Mouse (Mus musculus) cerebellum, adult 2 months (tissue): ENCODE measurements around the gene Olfr665. TPM values are rescaled to one million over a fixed set of nuclear protein-coding genes. Genes with fewer than 3 reads are reported as not detected.
"Not testable (repeated sequence)": the region's sequence is repeated elsewhere in the genome, so short reads cannot be mapped to it uniquely, and the experiment has no call there.

Experiments used
- DNase-seq, 2 experiments: peaks; one replicate each; pipeline ENCODE4 v3.0.0; 2021
- H3K27ac ChIP-seq: fragments of 200-500 bp; 2 replicates; pipeline ENCODE4 v1.5.1; 2012; ENCODE audit warnings: low read length, control low read depth, inconsistent platforms; ENCODE audit not compliant: insufficient read depth
- H3K27me3 ChIP-seq: fragments of 200-500 bp; 2 replicates; pipeline ENCODE4 v1.6.1; 2012; ENCODE audit warnings: inconsistent platforms, mild to moderate bottlenecking, low read length, moderate library complexity; ENCODE audit not compliant: control insufficient read depth, insufficient read depth
- H3K4me1 ChIP-seq: fragments of 200-500 bp; 2 replicates; pipeline ENCODE4 v1.6.1; 2011; ENCODE audit warnings: low read length; ENCODE audit not compliant: control insufficient read depth, insufficient read depth
- H3K4me3 ChIP-seq: fragments of 200-500 bp; replicated peaks from 2 replicates; pipeline ENCODE3; 2011; ENCODE audit warnings: mild to moderate bottlenecking, low read depth, low read length, control low read depth; ENCODE audit not compliant: insufficient read depth
- CTCF ChIP-seq: fragments of 200-500 bp; IDR thresholded peaks from 2 replicates; pipeline ENCODE4 v1.5.1; 2011; ENCODE audit warnings: low read depth, mild to moderate bottlenecking, control low read depth, low read length, moderate library complexity, borderline replicate concordance; ENCODE audit not compliant: insufficient read depth
- POLR2A ChIP-seq: fragments of 200-500 bp; IDR thresholded peaks from 2 replicates; pipeline ENCODE4 v1.6.1; 2011; ENCODE audit warnings: low read length, control low read depth, borderline replicate concordance; ENCODE audit not compliant: insufficient read depth
- WGBS: fragments of 180-500 bp; shearing (Covaris S2); methylation state at CpG from one replicate; pipeline ENCODE4 v1.1.7; 2018; 5-methylcytosine and 5-hydroxymethylcytosine counted together
- polyA plus RNA-seq: library from polyadenylated mRNA; depleted of rRNA; stranded (reverse); fragments of >200 nt; gene quantifications from 2 replicates; pipeline ENCODE4 v1.2.3, GENCODE M21; 2012; rRNA removed

Olfr665 gene
- polyA plus RNA-seq, result not detected in 2 replicates

DNA sequence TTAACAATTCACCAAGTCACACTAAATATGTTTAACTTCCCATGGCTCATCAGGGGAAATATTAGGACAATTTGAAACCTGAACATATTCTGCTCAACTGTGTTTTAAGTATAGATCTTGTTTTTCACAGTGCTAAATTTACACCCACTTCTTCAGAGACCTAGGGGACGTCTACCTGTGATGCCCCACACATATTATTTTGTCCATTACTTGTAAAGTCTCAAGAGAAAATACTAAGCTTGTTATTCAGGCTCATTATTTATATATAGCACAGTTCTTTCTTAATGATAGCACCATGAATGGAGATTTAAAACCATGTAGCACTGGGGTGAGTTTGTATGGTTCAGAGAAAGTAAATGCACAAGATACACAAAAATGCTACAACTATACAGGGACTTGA is at the start of gene Olfr665:
Gene Olfr665, plus strand, starts transcription at position 301 of the 400 bp plus-strand sequence.
- no peak for DNase-seq
- TF ChIP-seq POLR2A (no peak), CTCF (no peak)

GRCm38 (mm10) chr7:104842503-104842902 is 35.3 kb upstream of the Olfr665 start, which contains the start of gene Usp17lb:
TSS of gene Usp17lb (minus strand) at chr7:104842603.
- no peaks in the 10 kb centered on the region for H3K4me1 ChIP-seq
- no peak within 1 kb of the TSS for H3K27ac ChIP-seq
- DNase-seq, result no peak
- TF ChIP-seq CTCF, result no peak
- no peak for TF ChIP-seq POLR2A
- no peaks in the 10 kb centered on the region for H3K27me3 ChIP-seq
- no peak within 1 kb of the TSS for H3K4me3 ChIP-seq
- WGBS, result 52% methylated on average over 1 of the region's 1 CpGs

More for the DNA sequence above, at the start of gene Olfr665:
- Histone ChIP-seq H3K4me1 (no peaks in the 10 kb centered on the region), H3K27me3 (no peaks in the 10 kb centered on the region), H3K4me3 (no peak within 1 kb of the TSS), H3K27ac (no peak within 1 kb of the TSS)
- 29% methylated on average over 1 of the region's 1 CpGs for WGBS

GRCm38 (mm10) chr7:104843731-104844287 is 34.0 kb upstream of the Olfr665 start:
- Histone ChIP-seq H3K4me3 (no peak overlapping the region), H3K27ac (no peak overlapping the region), H3K4me1 (no peaks in the 10 kb centered on the region), H3K27me3 (no peaks in the 10 kb centered on the region)
- no peak for DNase-seq
- WGBS, result 70% methylated on average over 1 of the region's 1 CpGs
- TF ChIP-seq CTCF, result no peak
- TF ChIP-seq POLR2A, result no peak

- H3K27me3 ChIP-seq, H3K4me3 ChIP-seq, DNase-seq, H3K27ac ChIP-seq, H3K4me1 ChIP-seq: not testable (repeated sequence)
- 71% methylated on average over 2 of the region's 2 CpGs for WGBS
Observed at GRCm38 (mm10) chr7:104851546-104851945, 26.3 kb upstream of the Olfr665 start.

DNA sequence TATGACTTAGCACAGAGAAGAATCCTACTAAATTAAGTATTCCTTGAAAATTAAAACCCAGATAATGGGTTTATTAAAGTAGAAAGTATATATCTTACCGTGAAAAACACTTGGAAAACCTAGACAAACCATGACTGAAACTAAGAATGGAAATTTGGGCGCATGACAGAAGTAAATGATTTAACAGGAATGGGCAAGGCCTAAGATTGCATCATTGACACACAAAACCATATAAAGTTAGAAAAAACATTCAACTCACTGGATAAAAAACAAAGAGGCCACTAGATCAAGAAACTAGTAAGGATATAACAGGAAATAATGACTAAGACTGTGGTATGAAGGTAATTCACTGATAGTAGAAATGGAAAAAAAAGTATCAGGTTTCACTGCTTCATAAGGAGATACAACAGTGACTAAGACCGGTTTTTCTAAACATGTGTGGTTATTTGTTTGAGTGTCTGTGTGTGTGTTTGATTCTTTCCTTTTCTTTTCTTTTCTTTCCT is 22.5 kb upstream of the Olfr665 start:
- Histone ChIP-seq H3K27me3 (no peaks in the 10 kb centered on the region), H3K27ac (no peak overlapping the region), H3K4me1 (no peaks in the 10 kb centered on the region), H3K4me3 (no peak overlapping the region)
- 73% methylated on average over 3 of the region's 3 CpGs for WGBS
- TF ChIP-seq POLR2A (no peak), CTCF (no peak)
- DNase-seq, result no peak

- not testable (repeated sequence) for DNase-seq, H3K27me3 ChIP-seq, H3K27ac ChIP-seq, H3K4me1 ChIP-seq, H3K4me3 ChIP-seq
- 67% methylated on average over 2 of the region's 2 CpGs for WGBS
Observed at GRCm38 (mm10) chr7:104856709-104857108, 21.1 kb upstream of the Olfr665 start, which contains the start of gene Usp17la. TSS of gene Usp17la (plus strand) at chr7:104857009.

- WGBS, result 49% methylated on average over 1 of the region's 1 CpGs
- H3K4me3 ChIP-seq, result no peak overlapping the region
- no peak for TF ChIP-seq POLR2A
- no peak for TF ChIP-seq CTCF
- no peaks in the 10 kb centered on the region for H3K4me1 ChIP-seq
- no peak for DNase-seq
- no peaks in the 10 kb centered on the region for H3K27me3 ChIP-seq
- no peak overlapping the region for H3K27ac ChIP-seq
Observed at GRCm38 (mm10) chr7:104857683-104858082, 20.1 kb upstream of the Olfr665 start.

DNA sequence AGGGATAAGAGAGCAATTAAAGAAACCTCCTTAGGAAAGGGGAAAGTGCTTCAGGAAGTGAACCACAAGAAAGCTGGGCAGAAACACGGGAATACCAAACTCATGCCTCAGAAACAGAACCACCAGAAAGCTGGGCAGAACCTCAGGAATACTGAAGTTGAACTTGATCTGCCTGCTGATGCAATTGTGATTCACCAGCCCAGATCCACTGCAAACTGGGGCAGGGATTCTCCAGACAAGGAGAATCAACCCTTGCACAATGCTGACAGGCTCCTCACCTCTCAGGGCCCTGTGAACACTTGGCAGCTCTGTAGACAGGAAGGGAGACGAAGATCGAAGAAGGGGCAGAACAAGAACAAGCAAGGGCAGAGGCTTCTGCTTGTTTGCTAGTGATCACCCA is 16.4 kb upstream of the Olfr665 start:
- H3K27ac ChIP-seq, result no peak overlapping the region
- no peak for DNase-seq
- no peaks in the 10 kb centered on the region for H3K4me1 ChIP-seq
- no peak overlapping the region for H3K4me3 ChIP-seq
- H3K27me3 ChIP-seq, result no peaks in the 10 kb centered on the region
- 80% methylated on average over 3 of the region's 3 CpGs for WGBS
- TF ChIP-seq POLR2A (no peak), CTCF (no peak)
